In genomic region chr1:82836342-82837217, GRCm38 (mm10) we compare ENCODE assay signal across 19 mouse cellular contexts. TPM values are rescaled to one million over a fixed set of nuclear protein-coding genes. Genes with fewer than 3 reads are reported as not detected.
DNase-seq lines count a peak whose midpoint lies in the region; ATAC-seq and TF ChIP-seq lines count a peak whose summit lies in the region.
"Had no signal": no experiment of that assay in that cellular context is flagged by ENCODE, and none has a peak within 500 bp of the region (broad histone marks: within the 10 kb centered on the region; RNA-seq: fewer than 3 reads in every experiment).

No protein-coding gene starts in this region.

- H3K4me1 ChIP-seq in lung, embryonic 14.5 days (ENCODE audit: insufficient read depth): peaks cover 8% of the 10 kb centered on the region
- H3K4me1 ChIP-seq in liver, postnatal 0 days (ENCODE audit: insufficient read depth): peaks cover 62% of the 10 kb centered on the region
- H3K4me1 ChIP-seq in midbrain, embryonic 16.5 days (ENCODE audit: control insufficient read depth, insufficient read depth, low read length): peaks cover 14% of the 10 kb centered on the region

- WGBS in lung, embryonic 14.5 days: 75% methylated on average over 13 of the region's 13 CpGs
- 61% methylated on average over 13 of the region's 13 CpGs for WGBS in liver, postnatal 0 days (ENCODE audit: insufficient replicate concordance)
- 82% methylated on average over 13 of the region's 13 CpGs for WGBS in midbrain, embryonic 16.5 days

- peak; percentile 95 for TF ChIP-seq EP300 in liver, postnatal 0 days (IDR thresholded peaks at IDR 0.05; ENCODE audit: low read depth)

- H3K9ac ChIP-seq in lung, embryonic 14.5 days: no peak overlapping the region
- peak overlapping the region; percentile 32; the same call in 1 of the 2 replicates for H3K9ac ChIP-seq in liver, postnatal 0 days (replicated peaks)
- H3K9ac ChIP-seq in midbrain, embryonic 16.5 days (ENCODE audit: low read depth, low read length): no peak overlapping the region
- H3K9ac ChIP-seq: embryonic facial prominence, embryonic 13.5 days; forebrain, embryonic 15.5 days; hindbrain, embryonic 15.5 days; limb, embryonic 13.5 days; midbrain, embryonic 15.5 days; neural tube, embryonic 15.5 days had no signal

- DNase-seq in lung, embryonic 14.5 days: no peak
- no peak for DNase-seq in lung, postnatal 25 days (ENCODE audit: low spot score)
- DNase-seq in MEL-GATA-1-ER (ENCODE audit: extremely low read depth, low read depth): peak; percentile 91
- DNase-seq in liver, postnatal 0 days: peak; percentile 68
- no peak for DNase-seq in ovary, postnatal 36 days (ENCODE audit: low spot score)
- no peak for DNase-seq in adrenal gland, adult 2 months
- DNase-seq: adrenal gland, postnatal 14 days; gastrocnemius, postnatal 10 days; kidney, adult 2 months; lung, postnatal 14 days had no signal

- ATAC-seq in lung, embryonic 14.5 days (ENCODE audit: insufficient read depth): no peak
- ATAC-seq in erythroid progenitor cell, adult 5-6 weeks (replicated peaks; ENCODE audit: low FRiP score, poor library complexity, severe bottlenecking): peak; percentile 55
- peak; percentile 43 for ATAC-seq in liver, postnatal 0 days
- no peak for ATAC-seq in midbrain, embryonic 16.5 days
- ATAC-seq: forebrain, embryonic 15.5 days; midbrain, embryonic 15.5 days had no signal

- H3K36me3 ChIP-seq in lung, embryonic 14.5 days (ENCODE audit: insufficient read depth): no peaks in the 10 kb centered on the region
- H3K36me3 ChIP-seq in liver, postnatal 0 days (replicated peaks; ENCODE audit: insufficient read depth, low read length): no peaks in the 10 kb centered on the region
- no peaks in the 10 kb centered on the region for H3K36me3 ChIP-seq in midbrain, embryonic 16.5 days (ENCODE audit: control insufficient read depth, insufficient read depth, low read length)
- H3K36me3 ChIP-seq: embryonic facial prominence, embryonic 13.5 days; forebrain, embryonic 15.5 days; hindbrain, embryonic 15.5 days; limb, embryonic 13.5 days; midbrain, embryonic 15.5 days; neural tube, embryonic 15.5 days had no signal

- H3K27me3 ChIP-seq in lung, embryonic 14.5 days (ENCODE audit: insufficient read depth, low read length): no peaks in the 10 kb centered on the region
- H3K27me3 ChIP-seq in liver, postnatal 0 days (ENCODE audit: insufficient read depth, low read length): no peaks in the 10 kb centered on the region
- H3K27me3 ChIP-seq in midbrain, embryonic 16.5 days (ENCODE audit: control insufficient read depth, insufficient read depth, low read depth, low read length): no peaks in the 10 kb centered on the region
- H3K27me3 ChIP-seq: CH12.LX; embryonic facial prominence, embryonic 13.5 days; forebrain, embryonic 15.5 days; hindbrain, embryonic 15.5 days; limb, embryonic 13.5 days; midbrain, embryonic 15.5 days; neural tube, embryonic 15.5 days had no signal

- H3K9me3 ChIP-seq in lung, embryonic 14.5 days (ENCODE audit: low read depth, low read length): no peaks in the 10 kb centered on the region
- no peaks in the 10 kb centered on the region for H3K9me3 ChIP-seq in liver, postnatal 0 days (ENCODE audit: low read length)
- H3K9me3 ChIP-seq in midbrain, embryonic 16.5 days (replicated peaks; ENCODE audit: control insufficient read depth, low read length, poor library complexity, severe bottlenecking): no peaks in the 10 kb centered on the region
- H3K9me3 ChIP-seq: embryonic facial prominence, embryonic 13.5 days; forebrain, embryonic 15.5 days; hindbrain, embryonic 15.5 days; limb, embryonic 13.5 days; midbrain, embryonic 15.5 days; neural tube, embryonic 15.5 days had no signal

- H3K4me3 ChIP-seq in lung, embryonic 14.5 days (ENCODE audit: low read depth, low read length): no peak overlapping the region
- peak overlapping the region; percentile 9; the same call in 1 of the 2 replicates for H3K4me3 ChIP-seq in liver, postnatal 0 days (ENCODE audit: low read depth, low read length)
- H3K4me3 ChIP-seq in midbrain, embryonic 16.5 days (ENCODE audit: low read depth, low read length): no peak overlapping the region
- H3K4me3 ChIP-seq: embryonic facial prominence, embryonic 13.5 days; forebrain, embryonic 15.5 days; hindbrain, embryonic 15.5 days; limb, embryonic 13.5 days; midbrain, embryonic 15.5 days; neural tube, embryonic 15.5 days had no signal

- no peak for TF ChIP-seq CTCF in lung, embryonic 14.5 days (IDR thresholded peaks at IDR 0.05; ENCODE audit: low read depth)
- TF ChIP-seq CTCF in liver, postnatal 0 days (IDR thresholded peaks at IDR 0.05; ENCODE audit: low read depth): no peak

- H3K4me2 ChIP-seq in lung, embryonic 14.5 days: no peak overlapping the region
- peak overlapping the region; percentile 58 for H3K4me2 ChIP-seq in liver, postnatal 0 days (ENCODE audit: low read depth, low read length)
- no peak overlapping the region for H3K4me2 ChIP-seq in midbrain, embryonic 16.5 days (ENCODE audit: low read length)
- H3K4me2 ChIP-seq: embryonic facial prominence, embryonic 13.5 days; forebrain, embryonic 15.5 days; hindbrain, embryonic 15.5 days; limb, embryonic 13.5 days; midbrain, embryonic 15.5 days; neural tube, embryonic 15.5 days had no signal

- peak overlapping the region; percentile 9; the same call in 1 of the 2 replicates for H3K27ac ChIP-seq in lung, embryonic 14.5 days (ENCODE audit: low read depth)
- H3K27ac ChIP-seq in liver, postnatal 0 days (ENCODE audit: low read depth): peak overlapping the region; percentile 90
- H3K27ac ChIP-seq in midbrain, embryonic 16.5 days (ENCODE audit: low read length): no peak overlapping the region
- H3K27ac ChIP-seq: embryonic facial prominence, embryonic 13.5 days; forebrain, embryonic 15.5 days; hindbrain, embryonic 15.5 days; limb, embryonic 13.5 days; midbrain, embryonic 15.5 days; neural tube, embryonic 15.5 days had no signal

RNA-seq across cellular contexts. Expression of gene Agfg1, which starts 2.7 kb away (rescaled TPM):
- 47.8 and 48.4 TPM in 2 replicates for polyA plus RNA-seq in lung, embryonic 14.5 days (2014; fragmentation: Nextera tagmentation; extraction: Ambion mirVana)
- 24.9 and 33.5 TPM in 2 replicates for total RNA-seq in erythroid progenitor cell, adult 5-6 weeks (2015; ENCODE audit: low replicate concordance)
- 24.1 and 25.6 TPM in 2 replicates for total RNA-seq in erythroid progenitor cell, adult 5-6 weeks (2017; ENCODE audit: low replicate concordance)
- polyA plus RNA-seq in liver, postnatal 0 days (2015; fragmentation: Nextera tagmentation; extraction: Ambion mirVana): 12.2 and 14.2 TPM in 2 replicates
- total RNA-seq in adrenal gland, adult 2 months (2021): 10 to 100 TPM; 52.7 to 54.5 TPM
- 25.7 and 33.3 TPM in 2 replicates for polyA plus RNA-seq in adrenal gland, adult 2 months (2012; rRNA removed)
- polyA plus RNA-seq in midbrain, embryonic 16.5 days (2015; fragmentation: Nextera tagmentation; extraction: Ambion mirVana): 25.7 and 27.9 TPM in 2 replicates

Comparison
In these comparisons a context has a peak if more than half of its experiments do, and no peak if none do; other contexts are left out.
1. ATAC-seq: peak in erythroid progenitor cell, adult 5-6 weeks (single experiment) and liver, postnatal 0 days (single experiment); none in lung, embryonic 14.5 days (single experiment) and midbrain, embryonic 16.5 days (single experiment).
2. DNase-seq: peak in MEL-GATA-1-ER (single experiment) and liver, postnatal 0 days (single experiment); none in lung, embryonic 14.5 days (single experiment), lung, postnatal 25 days (single experiment), ovary, postnatal 36 days (single experiment) and adrenal gland, adult 2 months (single experiment).